Mouse (Mus musculus) liver, adult 2 months (tissue): ENCODE data around the gene Dera. TPM values are rescaled to one million over a fixed set of nuclear protein-coding genes. Genes with fewer than 3 reads are reported as not detected.
A peak's percentile ranks its signal among the peaks of the same experiment; 100 is the strongest.

ENCODE experiments used
- DNase-seq: peaks from one replicate; pipeline ENCODE4 v3.0.0-alpha.2; 2011; ENCODE audit warnings: low read depth, low spot score; ENCODE audit errors: extremely low read depth
- H3K27ac ChIP-seq: fragments of 200-500 bp; replicated peaks from 2 replicates; pipeline ENCODE4 v1.5.1; 2012; ENCODE audit warnings: low read depth, mild to moderate bottlenecking, control low read depth, inconsistent platforms, low read length; ENCODE audit not compliant: insufficient read depth
- H3K27me3 ChIP-seq: fragments of 200-500 bp; 2 replicates; pipeline ENCODE4 v1.6.1; 2012; ENCODE audit warnings: mild to moderate bottlenecking, moderate library complexity, low read length, inconsistent platforms; ENCODE audit not compliant: control insufficient read depth, insufficient read depth
- H3K36me3 ChIP-seq: fragments of 200-500 bp; 2 replicates; pipeline ENCODE4 v1.6.1; 2012; ENCODE audit warnings: low read length, inconsistent platforms; ENCODE audit not compliant: control insufficient read depth, insufficient read depth
- H3K4me1 ChIP-seq: fragments of 200-500 bp; 2 replicates; pipeline ENCODE4 v1.6.1; 2011; ENCODE audit warnings: low read length; ENCODE audit not compliant: control insufficient read depth, insufficient read depth
- H3K4me3 ChIP-seq: fragments of 200-500 bp; 2 replicates; pipeline ENCODE4 v1.5.1; 2011; ENCODE audit warnings: low read depth, mild to moderate bottlenecking, control low read depth, low read length, moderate library complexity; ENCODE audit not compliant: insufficient read depth
- H3K79me2 ChIP-seq: fragments of 200-500 bp; 2 replicates; pipeline ENCODE4 v1.6.1; 2012; ENCODE audit warnings: inconsistent platforms, mild to moderate bottlenecking, low read length, moderate library complexity; ENCODE audit not compliant: control insufficient read depth, insufficient read depth
- H3K9ac ChIP-seq: fragments of 200-500 bp; 2 replicates; pipeline ENCODE4 v1.6.1; 2012; ENCODE audit warnings: low read depth, mild to moderate bottlenecking, control low read depth, inconsistent platforms, low read length
- CTCF ChIP-seq: fragments of 200-500 bp; IDR thresholded peaks from 2 replicates; pipeline ENCODE4 v1.5.1; 2011; ENCODE audit warnings: low read depth, low read length, control low read depth
- POLR2A ChIP-seq: fragments of 200-500 bp; IDR thresholded peaks from 2 replicates; pipeline ENCODE4 v1.6.1; 2011; ENCODE audit warnings: low read length, control low read depth; ENCODE audit not compliant: insufficient read depth; ENCODE audit errors: extremely low read depth
- WGBS: fragments of 180-500 bp; shearing (Covaris S2); methylation state at CpG from one replicate; pipeline ENCODE4 v1.1.7; 2018; 5-methylcytosine and 5-hydroxymethylcytosine counted together
- polyA plus RNA-seq: library from polyadenylated mRNA; depleted of rRNA; stranded (reverse); fragments of >200 nt; gene quantifications from 2 replicates; pipeline ENCODE4 v1.2.3, GENCODE M21; 2012
- total RNA-seq: library from RNA; depleted of rRNA; stranded (reverse); fragments of >200 nt; gene quantifications from 2 replicates; pipeline ENCODE4 v1.2.3, GENCODE M21; 2014

The Dera gene
- total and polyA plus RNA-seq, 2 experiments, result 42.8 to 103 TPM

DNA sequence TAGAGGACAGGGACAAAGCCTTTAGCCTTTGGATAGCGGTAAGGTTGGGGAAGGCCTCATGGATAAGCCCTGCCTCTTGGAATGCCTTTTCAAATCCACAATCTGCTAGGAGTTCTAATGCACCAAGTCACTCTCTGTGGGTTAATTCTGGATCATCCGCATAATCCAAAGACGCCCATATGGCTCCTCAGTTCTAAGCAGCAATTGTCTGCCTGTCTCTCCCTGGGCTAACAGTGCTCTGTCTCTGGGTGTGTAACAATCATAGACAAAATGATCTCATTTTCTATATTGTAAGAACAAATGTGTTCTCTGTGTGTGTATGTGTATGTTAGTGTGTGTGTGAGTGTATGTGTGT, 41.1 kb upstream of the Dera start:
- H3K79me2 ChIP-seq, result no peaks in the 10 kb centered on the region
- no peak for TF ChIP-seq CTCF
- no peak for TF ChIP-seq POLR2A

DNA sequence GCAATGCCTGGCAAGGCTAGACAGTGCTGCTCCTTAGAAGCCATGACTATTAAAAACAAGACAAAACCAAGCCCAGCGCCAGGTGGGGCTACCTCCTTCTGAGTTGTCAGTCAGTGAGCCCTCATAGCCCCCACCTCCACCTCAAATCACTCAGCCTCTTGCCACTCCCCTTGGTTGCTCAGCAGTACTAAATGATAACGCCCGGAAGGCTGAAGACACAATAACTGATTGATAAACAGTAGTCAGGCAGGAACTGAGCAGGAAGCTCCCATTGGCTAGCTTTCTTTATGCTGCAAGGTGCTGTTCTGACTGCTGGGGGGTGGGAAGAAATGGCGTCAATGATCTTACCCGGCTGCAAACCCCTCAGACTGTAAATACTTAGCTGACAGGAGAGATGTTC, 37.5 kb upstream of the Dera start:
- DNase-seq, result no peak
- Histone ChIP-seq H3K9ac (no peak overlapping the region), H3K27ac (no peak overlapping the region), H3K27me3 (peaks cover 2% of the 10 kb centered on the region; the same call in 1 of the 2 replicates), H3K4me1 (no peaks in the 10 kb centered on the region), H3K36me3 (no peaks in the 10 kb centered on the region), H3K79me2 (no peaks in the 10 kb centered on the region), H3K4me3 (no peak overlapping the region)
- WGBS, result 54% methylated on average over 5 of the region's 5 CpGs
- TF ChIP-seq CTCF (no peak), POLR2A (no peak)

More for the DNA sequence above, 41.1 kb upstream of the Dera start:
- Histone ChIP-seq H3K4me1 (no peaks in the 10 kb centered on the region), H3K36me3 (no peaks in the 10 kb centered on the region), H3K27ac (no peak overlapping the region), H3K9ac (no peak overlapping the region), H3K4me3 (no peak overlapping the region), H3K27me3 (peaks cover 5% of the 10 kb centered on the region; the same call in 1 of the 2 replicates)
- no peak for DNase-seq
- 94% methylated on average over 3 of the region's 3 CpGs for WGBS

DNA sequence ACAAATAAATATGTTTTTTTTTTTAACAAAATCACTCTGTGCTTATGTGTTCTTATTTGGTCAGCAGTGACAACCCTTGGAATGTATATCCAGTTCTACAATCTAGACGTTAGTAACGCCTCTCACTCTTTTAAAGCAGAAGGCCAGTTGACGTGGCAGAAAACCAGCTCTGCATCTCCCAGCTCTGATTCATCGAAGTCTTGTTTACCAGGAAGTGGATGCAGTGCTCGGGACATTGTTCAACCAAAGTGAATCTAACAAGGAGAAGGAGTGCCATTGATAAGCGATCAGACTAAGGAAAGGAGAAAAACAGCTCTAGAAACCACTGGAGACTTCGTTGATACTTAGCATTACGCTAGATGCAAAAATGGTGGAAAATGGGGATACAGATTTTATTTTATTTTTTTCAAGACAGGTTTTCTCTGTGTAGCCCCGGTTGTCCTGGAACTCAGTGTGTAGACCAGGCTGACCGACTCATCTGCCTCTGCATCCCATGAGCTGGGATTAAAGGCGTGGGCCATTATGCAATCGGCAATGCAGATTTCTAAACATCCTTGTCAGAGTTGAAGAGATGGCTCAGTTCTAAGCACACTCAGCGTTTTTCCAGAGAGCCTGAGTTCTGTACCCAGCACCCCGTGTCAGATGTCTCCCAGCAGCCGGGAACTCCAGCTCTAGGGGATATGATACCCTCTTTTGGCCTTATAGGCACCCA, 32.0 kb upstream of the Dera start:
- no peaks in the 10 kb centered on the region for H3K79me2 ChIP-seq
- H3K36me3 ChIP-seq, result no peaks in the 10 kb centered on the region
- peaks cover 2% of the 10 kb centered on the region; the same call in 1 of the 2 replicates for H3K27me3 ChIP-seq
- H3K9ac ChIP-seq, result no peak overlapping the region
- DNase-seq, result no peak
- TF ChIP-seq POLR2A, result no peak
- TF ChIP-seq CTCF, result no peak
- 72% methylated on average over 15 of the region's 15 CpGs for WGBS
- H3K4me1 ChIP-seq, result no peaks in the 10 kb centered on the region
- no peak overlapping the region for H3K27ac ChIP-seq
- H3K4me3 ChIP-seq, result no peak overlapping the region

DNA sequence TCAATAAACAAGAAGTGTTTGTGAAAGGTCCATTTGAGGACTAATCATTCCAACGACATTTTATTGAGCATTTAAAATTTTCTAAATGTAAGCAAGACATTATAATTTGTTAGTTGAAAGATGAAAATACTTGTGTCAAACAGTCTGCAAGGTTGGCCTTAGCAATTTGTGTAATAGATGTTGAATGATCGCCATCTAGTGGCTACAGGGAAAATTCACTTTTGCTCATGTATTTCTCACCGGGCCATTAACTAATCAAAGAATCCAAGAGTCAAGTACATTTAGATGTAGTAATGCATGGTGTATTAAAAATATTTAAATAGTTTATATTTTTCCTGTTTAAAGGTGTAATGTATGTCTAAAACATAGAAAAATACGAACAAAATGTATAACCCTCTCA, 30.4 kb upstream of the Dera start:
- Histone ChIP-seq H3K79me2 (no peaks in the 10 kb centered on the region), H3K27me3 (no peaks in the 10 kb centered on the region), H3K27ac (no peak overlapping the region), H3K4me1 (no peaks in the 10 kb centered on the region), H3K9ac (no peak overlapping the region), H3K36me3 (no peaks in the 10 kb centered on the region), H3K4me3 (no peak overlapping the region)
- peak; percentile 56 for TF ChIP-seq CTCF
- TF ChIP-seq POLR2A, result no peak
- DNase-seq, result peak; percentile 58
- 3% methylated on average over 4 of the region's 4 CpGs for WGBS

DNA sequence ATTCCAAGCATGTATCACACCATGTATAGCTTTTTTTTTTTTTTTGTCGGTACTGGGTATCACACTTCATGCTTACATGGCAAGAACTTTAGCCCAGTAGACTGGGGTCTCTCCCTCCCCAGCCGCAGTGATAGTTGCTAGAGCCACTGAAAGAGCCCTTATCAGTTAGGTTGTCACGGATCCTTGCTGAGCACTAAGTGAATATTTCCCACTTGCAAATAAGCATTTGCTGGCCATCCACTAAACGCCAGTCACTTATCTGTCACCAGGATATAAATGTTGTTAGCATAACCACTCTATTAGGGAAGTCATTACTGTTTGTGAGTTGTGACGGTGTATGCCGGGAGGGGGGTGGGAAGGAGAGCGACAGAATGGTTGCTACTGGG, 19.9 kb upstream of the Dera start:
- Histone ChIP-seq H3K4me3 (peak overlapping the region; percentile 46), H3K4me1 (peaks cover 14% of the 10 kb centered on the region), H3K36me3 (peaks cover 3% of the 10 kb centered on the region), H3K27ac (no peak overlapping the region), H3K9ac (peak overlapping the region; percentile 37; the same call in 1 of the 2 replicates), H3K27me3 (no peaks in the 10 kb centered on the region), H3K79me2 (peaks cover 16% of the 10 kb centered on the region)
- TF ChIP-seq CTCF (no peak), POLR2A (no peak)
- WGBS, result 6% methylated on average over 7 of the region's 7 CpGs
- DNase-seq, result no peak
